Mouse (Mus musculus) spleen, embryonic (tissue): ENCODE measurements around the gene Entpd8.

Source experiments
- CTCF ChIA-PET: fragments of 350-600 bp; sonication (Branson Sonifier 250); formaldehyde crosslinking; loops from one replicate; lab custom pipeline; 2022; lab: Charles Lee

Gene Entpd8

GRCm38 (mm10) chr2:25080076-25080475 is at the start of gene Entpd8:
TSS of gene Entpd8 (plus strand) at chr2:25080304.
- CTCF ChIA-PET: no interaction called here

- CTCF ChIA-PET: no interaction called here
Measured at GRCm38 (mm10) chr2:25034994-25035393, 45.1 kb upstream of the Entpd8 start.

GRCm38 (mm10) chr2:25040089-25040488 is 40.0 kb upstream of the Entpd8 start:
- CTCF ChIA-PET: no interaction called here

- CTCF ChIA-PET: no interaction called here
Measured at GRCm38 (mm10) chr2:25050921-25051320, 29.2 kb upstream of the Entpd8 start.

GRCm38 (mm10) chr2:25051450-25051849 is 28.7 kb upstream of the Entpd8 start:
- CTCF ChIA-PET: no interaction called here

GRCm38 (mm10) chr2:25053101-25053500 is 27.0 kb upstream of the Entpd8 start:
- CTCF ChIA-PET: no interaction called here

GRCm38 (mm10) chr2:25054221-25055067 is 25.7 kb upstream of the Entpd8 start, which contains the start of gene Nsmf:
TSS of gene Nsmf (plus strand) at chr2:25054355.
- CTCF ChIA-PET: no interaction called here

GRCm38 (mm10) chr2:25055068-25055405 is 25.1 kb upstream of the Entpd8 start:
- CTCF ChIA-PET: no interaction called here

GRCm38 (mm10) chr2:25055409-25056155 is 24.5 kb upstream of the Entpd8 start:
- CTCF ChIA-PET: no interaction called here

- CTCF ChIA-PET: no interaction called here
Measured at GRCm38 (mm10) chr2:25058926-25059325, 21.2 kb upstream of the Entpd8 start.

- CTCF ChIA-PET: no interaction called here
Measured at GRCm38 (mm10) chr2:25063523-25063922, 16.6 kb upstream of the Entpd8 start.

GRCm38 (mm10) chr2:25064285-25064684 is 15.8 kb upstream of the Entpd8 start:
- CTCF ChIA-PET: interaction anchor here (0.6 kb wide), 1 partner anchor 115 kb away, joined by 6 read pairs; no protein-coding TSS in a partner anchor

- CTCF ChIA-PET: no interaction called here
Measured at GRCm38 (mm10) chr2:25065537-25065936, 14.6 kb upstream of the Entpd8 start.

- CTCF ChIA-PET: interaction anchor here (0.9 kb wide), 1 partner anchor 11 kb away, joined by 3 read pairs; no protein-coding TSS in a partner anchor
Measured at GRCm38 (mm10) chr2:25066552-25066951, 13.6 kb upstream of the Entpd8 start.

- CTCF ChIA-PET: no interaction called here
Measured at GRCm38 (mm10) chr2:25069537-25069936, 10.6 kb upstream of the Entpd8 start.

GRCm38 (mm10) chr2:25072398-25072797 is 7.7 kb upstream of the Entpd8 start:
- CTCF ChIA-PET: no interaction called here

- CTCF ChIA-PET: interaction anchor here (0.6 kb wide), 1 partner anchor 143 kb away, joined by 7 read pairs; no protein-coding TSS in a partner anchor
Measured at GRCm38 (mm10) chr2:25075506-25075905, 4.6 kb upstream of the Entpd8 start.

- CTCF ChIA-PET: no interaction called here
Measured at GRCm38 (mm10) chr2:25078967-25079366, 1.1 kb upstream of the Entpd8 start.

- CTCF ChIA-PET: no interaction called here
Measured at GRCm38 (mm10) chr2:25083697-25084096, 3.6 kb downstream of the Entpd8 start.

- CTCF ChIA-PET: no interaction called here
Measured at GRCm38 (mm10) chr2:25085571-25085970, 5.5 kb downstream of the Entpd8 start.

GRCm38 (mm10) chr2:25087842-25088241 is 7.7 kb downstream of the Entpd8 start:
- CTCF ChIA-PET: no interaction called here

- CTCF ChIA-PET: no interaction called here
Measured at GRCm38 (mm10) chr2:25088636-25089035, 8.5 kb downstream of the Entpd8 start.

- CTCF ChIA-PET: interaction anchor here (0.6 kb wide), 1 partner anchor 21 kb away, joined by 3 read pairs; no protein-coding TSS in a partner anchor
Measured at GRCm38 (mm10) chr2:25094785-25095108, 14.6 kb downstream of the Entpd8 start.
